Mouse (Mus musculus) liver, embryonic 11.5 days (tissue): ENCODE results near the gene Camta2. TPM values are rescaled to one million over a fixed set of nuclear protein-coding genes. Genes with fewer than 3 reads are reported as not detected.

ENCODE experiments used
- ATAC-seq: fragments of 200-750 bp; cut with Nextera tagmentation; replicated peaks from 2 replicates; pipeline ENCODE4 v1.8.0; 2017; ENCODE audit warnings: moderate number of reproducible peaks, mild to moderate bottlenecking, moderate TSS enrichment, moderate library complexity; ENCODE audit not compliant: low FRiP score
- DNase-seq: peaks from one replicate; pipeline ENCODE4 v3.0.0-alpha.2; 2017; ENCODE audit warnings: low spot score
- H3K27ac ChIP-seq: fragments of 300-500 bp; sonication (generic); 2 replicates; pipeline ENCODE4 v1.5.1; 2014; ENCODE audit warnings: mild to moderate bottlenecking, low read depth, low read length, control low read depth
- H3K27me3 ChIP-seq: fragments of 300-500 bp; sonication (generic); replicated peaks from 2 replicates; pipeline ENCODE4 v1.6.1; 2014; ENCODE audit warnings: low read length, mixed read lengths; ENCODE audit not compliant: control insufficient read depth, insufficient read depth
- H3K36me3 ChIP-seq: fragments of 300-500 bp; sonication (generic); 2 replicates; pipeline ENCODE4 v1.6.1; 2014; ENCODE audit warnings: mild to moderate bottlenecking, low read length, moderate library complexity, mixed read lengths; ENCODE audit not compliant: control insufficient read depth, insufficient read depth
- H3K4me1 ChIP-seq: fragments of 300-500 bp; sonication (generic); replicated peaks from 2 replicates; pipeline ENCODE4 v1.6.1; 2014; ENCODE audit warnings: low read length, mixed read lengths; ENCODE audit not compliant: control insufficient read depth, insufficient read depth
- H3K4me2 ChIP-seq: fragments of 300-500 bp; sonication (generic); 2 replicates; pipeline ENCODE4 v1.6.1; 2014; ENCODE audit warnings: mild to moderate bottlenecking, control low read depth, moderate library complexity
- H3K4me3 ChIP-seq: fragments of 300-500 bp; sonication (generic); 2 replicates; pipeline ENCODE4 v1.5.1; 2014; ENCODE audit warnings: low read depth, low read length, control low read depth
- H3K9ac ChIP-seq: fragments of 300-500 bp; sonication (generic); 2 replicates; pipeline ENCODE4 v1.6.1; 2014; ENCODE audit warnings: low read depth, low read length, control low read depth
- H3K9me3 ChIP-seq: fragments of 300-500 bp; sonication (generic); 2 replicates; pipeline ENCODE4 v1.6.1; 2016; ENCODE audit warnings: low read length, inconsistent platforms, mixed read lengths; ENCODE audit not compliant: control insufficient read depth
- WGBS: fragments of 180-500 bp; shearing (Covaris S2); extraction: QIAGEN DNeasy Blood & Tissue Kit; methylation state at CpG from one replicate; pipeline ENCODE4 v1.1.7; 2014; 5-methylcytosine and 5-hydroxymethylcytosine counted together
- polyA plus RNA-seq: library from polyadenylated mRNA; unstranded; fragments of >200 nt; fragmentation: Nextera tagmentation; extraction: Ambion mirVana; gene quantifications from 2 replicates; pipeline ENCODE4 v1.2.1, GENCODE M21; 2014

Gene Camta2
- polyA plus RNA-seq, 1 experiment from 2014 or later = 13.1 TPM

DNA sequence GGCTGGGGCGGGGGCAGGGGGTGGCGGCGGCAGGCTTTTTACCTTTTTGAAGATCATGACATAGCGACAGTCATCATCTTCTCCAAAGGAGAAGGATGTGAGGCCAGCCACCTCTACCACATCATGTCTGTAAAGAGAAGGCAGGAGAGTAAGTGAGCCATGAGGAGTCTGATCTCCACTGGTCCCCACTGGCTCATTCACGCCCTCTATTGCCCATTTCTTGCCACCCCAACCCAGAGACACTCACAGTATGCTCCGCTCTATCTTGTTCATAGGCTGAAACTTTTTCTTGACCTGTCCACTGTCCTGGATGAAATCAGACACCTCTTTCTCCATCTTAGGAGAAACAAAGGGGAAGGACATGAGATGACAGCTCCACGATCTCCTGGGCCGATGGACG, 23.2 kb downstream of the Camta2 start:
- ATAC-seq (no peak), DNase-seq (no peak)
- H3K36me3 ChIP-seq = peaks cover 28% of the 10 kb centered on the region

DNA sequence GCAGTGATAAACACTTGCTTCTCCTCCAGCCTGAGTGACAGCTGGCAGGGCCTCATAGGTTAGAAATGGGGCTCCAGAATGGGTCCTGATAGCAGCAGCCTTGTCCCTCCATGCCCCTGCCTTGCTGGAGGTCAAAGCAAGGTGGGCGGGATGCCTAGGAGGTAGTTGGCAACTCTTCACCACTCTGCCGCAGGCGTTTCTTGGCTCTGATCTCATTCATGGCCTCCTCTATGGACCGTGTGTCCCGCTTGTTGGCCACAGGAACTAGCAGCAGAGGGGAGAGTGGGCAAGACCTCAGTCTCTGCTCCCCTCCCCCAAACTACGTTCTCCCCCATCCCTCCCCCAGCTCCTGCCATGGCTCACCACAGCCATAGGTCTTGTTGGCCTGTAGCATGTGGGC, 23.9 kb downstream of the Camta2 start:
- no peak for DNase-seq
- H3K36me3 ChIP-seq = peaks cover 28% of the 10 kb centered on the region
- no peak for ATAC-seq
- no peak overlapping the region for H3K4me2 ChIP-seq
- 93% methylated on average over 6 of the region's 6 CpGs for WGBS
- no peaks in the 10 kb centered on the region for H3K9me3 ChIP-seq
- no peaks in the 10 kb centered on the region for H3K27me3 ChIP-seq
- peaks cover 10% of the 10 kb centered on the region for H3K4me1 ChIP-seq
- no peak overlapping the region for H3K4me3 ChIP-seq
- H3K9ac ChIP-seq = no peak overlapping the region
- H3K27ac ChIP-seq = no peak overlapping the region

More for the DNA sequence above, 23.2 kb downstream of the Camta2 start:
- Histone ChIP-seq H3K9me3 (no peaks in the 10 kb centered on the region), H3K27ac (no peak overlapping the region), H3K4me3 (no peak overlapping the region), H3K4me2 (no peak overlapping the region), H3K9ac (no peak overlapping the region), H3K4me1 (peaks cover 10% of the 10 kb centered on the region), H3K27me3 (no peaks in the 10 kb centered on the region)
- WGBS = 89% methylated on average over 9 of the region's 9 CpGs

DNA sequence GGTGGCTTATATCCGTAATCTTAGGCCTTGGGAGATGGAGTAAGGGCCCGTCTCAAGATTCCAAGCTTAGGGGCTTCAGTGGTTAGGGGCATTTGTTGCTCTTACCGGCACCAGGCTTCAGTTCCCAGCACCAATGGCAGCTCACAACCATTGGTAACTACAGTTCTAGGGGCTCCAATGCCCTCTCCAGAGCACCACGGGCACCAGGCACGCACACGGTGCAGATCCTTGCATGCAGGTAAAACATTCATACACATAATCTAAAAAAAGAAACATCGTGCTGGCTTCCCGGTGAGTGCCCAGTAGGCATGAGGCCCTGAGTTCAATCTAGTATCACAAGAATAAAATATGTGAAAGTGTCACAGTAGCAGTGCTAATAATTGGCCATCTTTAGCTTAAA, 24.8 kb downstream of the Camta2 start:
- H3K27ac ChIP-seq = no peak overlapping the region
- H3K4me2 ChIP-seq = no peak overlapping the region
- H3K9me3 ChIP-seq = no peaks in the 10 kb centered on the region
- no peak overlapping the region for H3K4me3 ChIP-seq
- 89% methylated on average over 8 of the region's 8 CpGs for WGBS
- peaks cover 28% of the 10 kb centered on the region for H3K36me3 ChIP-seq
- H3K9ac ChIP-seq = no peak overlapping the region
- ATAC-seq (no peak), DNase-seq (no peak)
- no peaks in the 10 kb centered on the region for H3K27me3 ChIP-seq
- peaks cover 14% of the 10 kb centered on the region for H3K4me1 ChIP-seq

DNA sequence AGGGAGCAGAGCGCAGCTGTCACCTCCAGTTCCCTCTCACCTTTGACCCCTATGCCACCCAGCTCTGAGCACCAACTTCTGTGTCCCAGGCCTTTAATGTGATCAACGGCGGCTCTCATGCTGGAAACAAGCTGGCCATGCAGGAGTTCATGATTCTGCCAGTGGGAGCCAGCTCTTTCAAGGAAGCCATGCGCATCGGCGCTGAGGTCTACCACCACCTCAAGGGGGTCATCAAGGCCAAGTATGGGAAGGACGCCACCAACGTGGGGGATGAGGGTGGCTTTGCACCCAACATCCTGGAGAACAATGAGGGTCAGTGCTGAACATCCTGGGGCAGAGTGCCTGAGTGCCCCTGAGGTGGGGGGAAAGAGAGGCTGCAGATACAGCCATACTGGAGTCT, 27.3 kb downstream of the Camta2 start:
- H3K9ac ChIP-seq = no peak overlapping the region
- no peak overlapping the region for H3K4me3 ChIP-seq
- H3K4me2 ChIP-seq = no peak overlapping the region
- DNase-seq = no peak
- H3K9me3 ChIP-seq = no peaks in the 10 kb centered on the region
- peaks cover 29% of the 10 kb centered on the region for H3K4me1 ChIP-seq
- ATAC-seq = no peak
- H3K27me3 ChIP-seq = no peaks in the 10 kb centered on the region
- H3K27ac ChIP-seq = no peak overlapping the region
- WGBS = 88% methylated on average over 8 of the region's 8 CpGs
- peaks cover 26% of the 10 kb centered on the region for H3K36me3 ChIP-seq

DNA sequence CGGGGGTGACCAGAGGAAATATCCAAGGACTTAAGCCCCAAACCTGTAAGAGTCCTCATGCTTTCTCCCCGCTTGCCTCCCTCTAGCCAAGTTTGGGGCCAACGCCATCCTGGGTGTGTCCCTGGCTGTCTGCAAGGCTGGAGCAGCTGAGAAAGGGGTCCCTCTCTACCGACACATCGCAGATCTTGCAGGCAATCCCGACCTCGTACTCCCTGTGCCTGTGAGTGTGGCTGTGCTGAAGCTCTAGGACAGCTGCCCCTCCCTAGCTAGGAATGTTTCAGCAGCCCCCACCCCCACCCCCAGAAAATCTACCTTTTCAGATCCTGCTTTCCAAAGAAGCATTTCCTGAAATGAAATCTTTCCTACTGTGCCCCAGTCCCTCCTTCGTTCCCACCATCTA, 29.0 kb downstream of the Camta2 start:
- Histone ChIP-seq H3K27ac (no peak overlapping the region; the same call in 1 of the 2 replicates), H3K9ac (no peak overlapping the region)
- WGBS = 60% methylated on average over 8 of the region's 8 CpGs

DNA sequence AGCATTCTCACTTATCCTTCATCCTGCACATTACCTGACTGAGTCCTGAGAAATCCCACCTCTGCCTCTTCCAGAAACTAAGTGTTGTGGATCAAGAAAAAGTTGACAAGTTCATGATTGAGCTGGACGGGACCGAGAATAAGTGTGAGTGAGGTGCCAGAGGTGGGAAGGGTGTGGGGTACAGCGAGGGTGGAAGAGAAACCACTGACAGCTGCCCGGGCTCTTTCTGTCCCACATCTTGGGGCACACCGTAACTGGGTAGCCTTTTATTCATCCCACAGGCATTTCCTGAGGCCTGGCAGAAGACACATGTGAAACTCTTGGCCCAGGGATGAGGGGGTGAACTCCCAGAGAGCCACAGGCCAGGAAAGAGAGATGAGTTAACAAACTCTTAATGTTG, 29.4 kb downstream of the Camta2 start:
- ATAC-seq (no peak), DNase-seq (no peak)
- H3K4me3 ChIP-seq = no peak overlapping the region
- no peaks in the 10 kb centered on the region for H3K9me3 ChIP-seq
- 75% methylated on average over 5 of the region's 5 CpGs for WGBS
- peaks cover 30% of the 10 kb centered on the region for H3K4me1 ChIP-seq
- no peak overlapping the region; the same call in 1 of the 2 replicates for H3K27ac ChIP-seq
- H3K4me2 ChIP-seq = no peak overlapping the region; the same call in 1 of the 2 replicates
- H3K9ac ChIP-seq = 0 out of 2 replicates have a peak overlapping the region, but pooled peaks have one; percentile 26
- no peaks in the 10 kb centered on the region for H3K27me3 ChIP-seq
- peaks cover 8% of the 10 kb centered on the region for H3K36me3 ChIP-seq

More for the DNA sequence above, 29.0 kb downstream of the Camta2 start:
- Histone ChIP-seq H3K36me3 (peaks cover 12% of the 10 kb centered on the region), H3K9me3 (no peaks in the 10 kb centered on the region), H3K4me2 (no peak overlapping the region), H3K4me1 (peaks cover 30% of the 10 kb centered on the region), H3K4me3 (no peak overlapping the region), H3K27me3 (no peaks in the 10 kb centered on the region)
- DNase-seq = no peak
- ATAC-seq = no peak

DNA sequence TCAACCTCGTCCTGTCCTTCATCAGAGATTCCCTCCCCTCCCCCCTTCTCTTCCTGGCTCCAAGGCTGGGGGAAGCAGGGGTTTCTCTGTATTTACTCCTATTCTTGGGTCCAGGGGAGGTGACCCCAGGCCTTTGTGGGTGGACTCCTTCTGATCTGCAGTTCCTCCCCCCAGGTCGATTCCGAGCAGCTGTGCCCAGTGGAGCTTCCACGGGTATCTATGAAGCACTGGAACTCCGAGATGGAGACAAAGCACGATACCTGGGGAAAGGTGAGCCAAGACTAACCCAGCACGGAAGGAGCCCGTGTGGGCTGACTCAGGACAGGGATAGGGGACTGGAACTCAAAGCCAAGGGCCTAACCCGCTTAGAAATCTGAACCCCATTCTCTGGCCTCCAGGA, 29.9 kb downstream of the Camta2 start:
- Histone ChIP-seq H3K36me3 (peaks cover 5% of the 10 kb centered on the region), H3K9ac (0 out of 2 replicates have a peak overlapping the region, but pooled peaks have one; percentile 25), H3K4me1 (peaks cover 30% of the 10 kb centered on the region), H3K4me3 (no peak overlapping the region), H3K27ac (no peak overlapping the region), H3K4me2 (peak overlapping the region; percentile 92), H3K27me3 (no peaks in the 10 kb centered on the region), H3K9me3 (no peaks in the 10 kb centered on the region)
- no peak for ATAC-seq
- DNase-seq = no peak
- WGBS = 59% methylated on average over 9 of the region's 9 CpGs

DNA sequence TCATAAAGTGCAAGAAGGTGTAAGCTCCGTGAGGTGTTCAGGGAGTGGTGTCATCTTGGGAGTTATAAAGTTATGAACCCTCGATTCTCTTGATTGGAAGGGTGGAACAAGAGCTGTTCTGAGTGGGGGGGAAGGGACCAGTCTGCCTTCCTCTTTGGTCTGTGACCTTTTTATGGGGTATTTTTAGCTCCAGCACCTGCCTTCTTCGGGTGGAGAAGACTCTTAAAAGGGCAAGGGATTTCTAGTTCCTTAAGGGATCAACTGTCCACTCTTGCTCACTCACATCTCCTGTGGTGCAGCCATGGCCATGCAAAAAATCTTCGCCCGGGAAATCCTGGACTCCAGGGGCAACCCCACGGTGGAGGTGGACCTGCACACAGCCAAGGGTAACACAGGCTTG, 30.3 kb downstream of the Camta2 start:
- Histone ChIP-seq H3K4me1 (peaks cover 34% of the 10 kb centered on the region), H3K4me2 (peak overlapping the region; percentile 92), H3K36me3 (peaks cover 6% of the 10 kb centered on the region), H3K9me3 (no peaks in the 10 kb centered on the region), H3K27me3 (no peaks in the 10 kb centered on the region), H3K9ac (0 out of 2 replicates have a peak overlapping the region, but pooled peaks have one; percentile 25), H3K27ac (peak overlapping the region; percentile 100), H3K4me3 (no peak overlapping the region)
- DNase-seq (no peak), ATAC-seq (no peak)
- WGBS = 42% methylated on average over 6 of the region's 6 CpGs

DNA sequence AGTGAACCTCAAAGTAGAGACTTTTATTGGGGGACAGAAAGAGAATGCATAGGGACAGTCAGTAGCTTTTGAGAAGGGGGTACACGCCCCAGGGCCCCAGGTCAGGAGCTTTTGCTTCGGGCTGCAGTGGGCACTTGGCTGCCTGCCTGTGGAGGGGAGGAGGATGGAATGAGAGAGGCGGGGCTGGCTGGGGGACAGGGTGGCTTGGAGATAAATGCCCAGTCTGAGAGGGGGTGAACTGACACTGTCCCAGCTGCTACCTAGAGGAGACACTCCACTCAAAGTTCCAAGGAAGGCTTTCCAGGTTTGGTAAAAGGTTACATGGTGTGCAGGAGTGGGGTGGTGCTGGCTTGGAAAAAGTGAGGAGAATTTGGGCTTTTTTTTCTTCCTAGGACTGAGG, 30.9 kb downstream of the Camta2 start, which contains the start of gene Eno3:
Eno3 (plus strand) TSS at position 239 of the 400 bp plus-strand sequence.
- H3K36me3 ChIP-seq = peaks cover 11% of the 10 kb centered on the region
- peak within 1 kb of the TSS; percentile 100 for H3K4me3 ChIP-seq
- H3K27ac ChIP-seq = peak within 1 kb of the TSS; percentile 100
- H3K4me1 ChIP-seq = peaks cover 40% of the 10 kb centered on the region
- no peaks in the 10 kb centered on the region for H3K27me3 ChIP-seq
- ATAC-seq (no peak), DNase-seq (no peak)
- H3K9ac ChIP-seq = peak within 1 kb of the TSS; percentile 100
- H3K9me3 ChIP-seq = no peaks in the 10 kb centered on the region
- H3K4me2 ChIP-seq = peak within 1 kb of the TSS; percentile 92
- 8% methylated on average over 3 of the region's 3 CpGs for WGBS
